Mouse (Mus musculus) kidney, adult 2 months (tissue): ENCODE measurements around the gene H2-Ab1. TPM values are rescaled to one million over a fixed set of nuclear protein-coding genes. Genes with fewer than 3 reads are reported as not detected.
A peak's percentile ranks its signal among the peaks of the same experiment; 100 is the strongest.
"Not testable (repeated sequence)": the region's sequence is repeated elsewhere in the genome, so short reads cannot be mapped to it uniquely, and the experiment has no call there.

Experiments used
- DNase-seq: peaks from one replicate; pipeline ENCODE4 v3.0.0; 2021
- H3K27ac ChIP-seq: fragments of 200-500 bp; 2 replicates; pipeline ENCODE4 v1.5.1; 2012; ENCODE audit warnings: low read depth, low read length, control low read depth, inconsistent platforms; ENCODE audit not compliant: insufficient read depth
- H3K27me3 ChIP-seq: fragments of 200-500 bp; replicated peaks from 2 replicates; pipeline ENCODE4 v1.6.1; 2012; ENCODE audit warnings: mild to moderate bottlenecking, moderate library complexity, low read length, inconsistent platforms; ENCODE audit not compliant: control insufficient read depth, insufficient read depth
- H3K36me3 ChIP-seq: fragments of 200-500 bp; 2 replicates; pipeline ENCODE4 v1.6.1; 2012; ENCODE audit warnings: mild to moderate bottlenecking, moderate library complexity, low read length, inconsistent platforms; ENCODE audit not compliant: control insufficient read depth, insufficient read depth
- H3K4me1 ChIP-seq: fragments of 200-500 bp; 2 replicates; pipeline ENCODE4 v1.6.1; 2011; ENCODE audit warnings: low read length; ENCODE audit not compliant: control insufficient read depth, insufficient read depth
- H3K4me3 ChIP-seq: fragments of 200-500 bp; 2 replicates; pipeline ENCODE4 v1.5.1; 2011; ENCODE audit warnings: mild to moderate bottlenecking, low read depth, low read length, control low read depth; ENCODE audit not compliant: insufficient read depth
- CTCF ChIP-seq: fragments of 200-500 bp; conservative IDR thresholded peaks from 2 replicates; pipeline ENCODE4 v1.5.1; 2011; ENCODE audit warnings: low read depth, mild to moderate bottlenecking, control low read depth, low read length, moderate library complexity, mixed read lengths; ENCODE audit not compliant: insufficient read depth, insufficient read length
- POLR2A ChIP-seq: fragments of 200-500 bp; IDR thresholded peaks from one replicate; pipeline ENCODE4 v1.6.1; 2011; ENCODE audit warnings: low read depth, low read length, control low read depth
- WGBS: fragments of 180-500 bp; shearing (Covaris S2); methylation state at CpG from one replicate; pipeline ENCODE4 v1.1.7; 2018; 5-methylcytosine and 5-hydroxymethylcytosine counted together
- polyA plus RNA-seq: library from polyadenylated mRNA; depleted of rRNA; stranded (reverse); fragments of >200 nt; gene quantifications from 2 replicates; pipeline ENCODE4 v1.2.3, GENCODE M21; 2012

H2-Ab1 gene
- polyA plus RNA-seq, 1 experiment = 490 TPM

GRCm38 (mm10) chr17:34215176-34215575 lies 42.3 kb upstream of the H2-Ab1 start:
- no peak for DNase-seq
- 90% methylated on average over 12 of the region's 12 CpGs for WGBS
- H3K4me3 ChIP-seq = no peak overlapping the region
- TF ChIP-seq CTCF = no peak
- no peak for TF ChIP-seq POLR2A
- no peak overlapping the region for H3K27ac ChIP-seq
- H3K27me3 ChIP-seq = no peaks in the 10 kb centered on the region
- H3K36me3 ChIP-seq = no peaks in the 10 kb centered on the region
- H3K4me1 ChIP-seq = no peaks in the 10 kb centered on the region

- Histone ChIP-seq H3K27ac (no peak overlapping the region), H3K36me3 (no peaks in the 10 kb centered on the region), H3K4me1 (no peaks in the 10 kb centered on the region), H3K4me3 (no peak overlapping the region), H3K27me3 (no peaks in the 10 kb centered on the region)
- DNase-seq = no peak
- 81% methylated on average over 8 of the region's 8 CpGs for WGBS
- no peak for TF ChIP-seq CTCF
- no peak for TF ChIP-seq POLR2A
These were observed 40.1 kb upstream of the H2-Ab1 start for GRCm38 (mm10) chr17:34217216-34217928.

- H3K4me1 ChIP-seq = no peaks in the 10 kb centered on the region
- WGBS = 87% methylated on average over 5 of the region's 5 CpGs
- no peaks in the 10 kb centered on the region for H3K36me3 ChIP-seq
- no peak for TF ChIP-seq CTCF
- TF ChIP-seq POLR2A = no peak
- H3K4me3 ChIP-seq = no peak overlapping the region
- H3K27ac ChIP-seq = no peak overlapping the region
- DNase-seq = no peak
- H3K27me3 ChIP-seq = no peaks in the 10 kb centered on the region
These were observed 39.5 kb upstream of the H2-Ab1 start for GRCm38 (mm10) chr17:34217986-34218385.

- H3K4me3 ChIP-seq = peak overlapping the region; percentile 11; the same call in 1 of the 2 replicates
- 18% methylated on average over 11 of the region's 11 CpGs for WGBS
- H3K27ac ChIP-seq = peak overlapping the region; percentile 41; the same call in 1 of the 2 replicates
These were observed 38.8 kb upstream of the H2-Ab1 start for GRCm38 (mm10) chr17:34218675-34219074.

GRCm38 (mm10) chr17:34219096-34219495 lies 38.4 kb upstream of the H2-Ab1 start:
- not testable (repeated sequence) for H3K4me3 ChIP-seq
- H3K27ac ChIP-seq = peak overlapping the region; percentile 41; the same call in 1 of the 2 replicates
- DNase-seq = peak; percentile 74

More at GRCm38 (mm10) chr17:34218675-34219074, 38.8 kb upstream of the H2-Ab1 start:
- H3K36me3 ChIP-seq = no peaks in the 10 kb centered on the region
- TF ChIP-seq CTCF (no peak), POLR2A (no peak)
- H3K27me3 ChIP-seq = no peaks in the 10 kb centered on the region
- DNase-seq = peak; percentile 98
- H3K4me1 ChIP-seq = no peaks in the 10 kb centered on the region

GRCm38 (mm10) chr17:34219801-34220200 lies 37.7 kb upstream of the H2-Ab1 start:
- H3K4me3 ChIP-seq, H3K36me3 ChIP-seq, H3K4me1 ChIP-seq, H3K27ac ChIP-seq, H3K27me3 ChIP-seq: not testable (repeated sequence)
- WGBS = over 99% methylated on average over 6 of the region's 7 CpGs
- DNase-seq = peak; percentile 76

More at GRCm38 (mm10) chr17:34219096-34219495, 38.4 kb upstream of the H2-Ab1 start:
- H3K36me3 ChIP-seq, H3K27me3 ChIP-seq, H3K4me1 ChIP-seq: not testable (repeated sequence)
- WGBS = 92% methylated on average over 9 of the region's 11 CpGs
- peak; percentile 60 for TF ChIP-seq CTCF

- H3K4me1 ChIP-seq, H3K4me3 ChIP-seq, H3K27ac ChIP-seq, DNase-seq, H3K27me3 ChIP-seq, H3K36me3 ChIP-seq: not testable (repeated sequence)
- WGBS = 100% methylated on average over 5 of the region's 16 CpGs
These were observed 37.1 kb upstream of the H2-Ab1 start for GRCm38 (mm10) chr17:34220401-34220800.

GRCm38 (mm10) chr17:34224816-34225215 lies 32.7 kb upstream of the H2-Ab1 start:
- TF ChIP-seq POLR2A (no peak), CTCF (no peak)
- peak; percentile 81 for DNase-seq
- Histone ChIP-seq H3K4me1 (no peaks in the 10 kb centered on the region), H3K27ac (no peak overlapping the region), H3K27me3 (no peaks in the 10 kb centered on the region), H3K36me3 (no peaks in the 10 kb centered on the region), H3K4me3 (no peak overlapping the region)
- 75% methylated on average over 3 of the region's 3 CpGs for WGBS
